ENCODE assay signal across 14 mouse cellular contexts in genomic region chr1:165725039-165725644, GRCm38 (mm10). TPM values are rescaled to one million over a fixed set of nuclear protein-coding genes. Genes with fewer than 3 reads are reported as not detected.
A peak's percentile ranks its signal among the peaks of the same experiment; 100 is the strongest.
DNase-seq lines count a peak whose midpoint lies in the region; ATAC-seq and TF ChIP-seq lines count a peak whose summit lies in the region.
"Had no signal": no experiment of that assay in that cellular context is flagged by ENCODE, and none has a peak within 500 bp of the region (broad histone marks: within the 10 kb centered on the region; RNA-seq: fewer than 3 reads in every experiment).

No protein-coding gene starts in this region.

- no peaks in the 10 kb centered on the region for H3K9me3 ChIP-seq in heart, embryonic 10.5 days
- no peaks in the 10 kb centered on the region for H3K9me3 ChIP-seq in intestine, embryonic 15.5 days
- H3K9me3 ChIP-seq in intestine, postnatal 0 days (ENCODE audit: control insufficient read depth), result no peaks in the 10 kb centered on the region
- H3K9me3 ChIP-seq in embryonic facial prominence, embryonic 10.5 days, result no peaks in the 10 kb centered on the region
- H3K9me3 ChIP-seq: embryonic facial prominence, embryonic 12.5 days; limb, embryonic 12.5 days; midbrain, embryonic 12.5 days had no signal

- peak; percentile 72 for DNase-seq in heart, embryonic 10.5 days (ENCODE audit: low spot score)
- DNase-seq in heart, postnatal 4 days, result no peak
- DNase-seq in embryonic facial prominence, embryonic 10.5 days (ENCODE audit: low spot score), result no peak
- DNase-seq in induced T-regulatory cell, adult 2 months (ENCODE audit: low read depth), result peak; percentile 3
- no peak for DNase-seq in cerebellum, adult 11 months
- DNase-seq: cerebellum, postnatal 36 days; lung, adult 18-20 months; lung, postnatal 36 days had no signal

- no peaks in the 10 kb centered on the region for H3K36me3 ChIP-seq in heart, embryonic 10.5 days
- H3K36me3 ChIP-seq in intestine, embryonic 15.5 days, result no peaks in the 10 kb centered on the region
- no peaks in the 10 kb centered on the region for H3K36me3 ChIP-seq in intestine, postnatal 0 days (ENCODE audit: control insufficient read depth, insufficient read depth)
- no peaks in the 10 kb centered on the region for H3K36me3 ChIP-seq in embryonic facial prominence, embryonic 10.5 days (replicated peaks)
- H3K36me3 ChIP-seq: embryonic facial prominence, embryonic 12.5 days; limb, embryonic 12.5 days; midbrain, embryonic 12.5 days had no signal

- H3K27ac ChIP-seq in heart, embryonic 10.5 days, result peak overlapping the region; percentile 31; the same call in 1 of the 2 replicates
- 0 out of 2 replicates have a peak overlapping the region, but pooled peaks have one; percentile 22 for H3K27ac ChIP-seq in intestine, embryonic 15.5 days
- H3K27ac ChIP-seq in intestine, postnatal 0 days (ENCODE audit: low read depth, low read length), result no peak overlapping the region
- peak overlapping the region; percentile 70 for H3K27ac ChIP-seq in embryonic facial prominence, embryonic 10.5 days (replicated peaks)
- H3K27ac ChIP-seq: embryonic facial prominence, embryonic 12.5 days; left cerebral cortex, adult 2 months; limb, embryonic 12.5 days; midbrain, embryonic 12.5 days had no signal

- no peak overlapping the region for H3K9ac ChIP-seq in intestine, embryonic 15.5 days
- H3K9ac ChIP-seq in intestine, postnatal 0 days (ENCODE audit: low read depth, low read length), result no peak overlapping the region
- H3K9ac ChIP-seq: embryonic facial prominence, embryonic 12.5 days; limb, embryonic 12.5 days; midbrain, embryonic 12.5 days had no signal

- no peak for ATAC-seq in intestine, embryonic 15.5 days
- ATAC-seq in intestine, postnatal 0 days, result no peak

- no peak overlapping the region for H3K4me2 ChIP-seq in intestine, embryonic 15.5 days (replicated peaks)
- H3K4me2 ChIP-seq in intestine, postnatal 0 days (replicated peaks; ENCODE audit: low read depth), result no peak overlapping the region
- H3K4me2 ChIP-seq: embryonic facial prominence, embryonic 12.5 days; limb, embryonic 12.5 days; midbrain, embryonic 12.5 days had no signal

- no peak overlapping the region for H3K4me3 ChIP-seq in heart, embryonic 10.5 days
- H3K4me3 ChIP-seq in intestine, embryonic 15.5 days (replicated peaks), result no peak overlapping the region
- H3K4me3 ChIP-seq in intestine, postnatal 0 days (ENCODE audit: low read depth, low read length), result no peak overlapping the region
- H3K4me3 ChIP-seq in embryonic facial prominence, embryonic 10.5 days, result no peak overlapping the region
- H3K4me3 ChIP-seq: embryonic facial prominence, embryonic 12.5 days; left cerebral cortex, adult 2 months; limb, embryonic 12.5 days; midbrain, embryonic 12.5 days had no signal

- WGBS in heart, embryonic 10.5 days, result 77% methylated on average over 4 of the region's 4 CpGs
- WGBS in intestine, embryonic 15.5 days, result 76% methylated on average over 4 of the region's 4 CpGs
- 92% methylated on average over 4 of the region's 4 CpGs for WGBS in intestine, postnatal 0 days
- WGBS in embryonic facial prominence, embryonic 10.5 days, result 80% methylated on average over 4 of the region's 4 CpGs

- no peaks in the 10 kb centered on the region for H3K27me3 ChIP-seq in heart, embryonic 10.5 days (ENCODE audit: insufficient read depth, poor library complexity, severe bottlenecking)
- H3K27me3 ChIP-seq in intestine, embryonic 15.5 days (replicated peaks), result no peaks in the 10 kb centered on the region
- no peaks in the 10 kb centered on the region for H3K27me3 ChIP-seq in intestine, postnatal 0 days (replicated peaks; ENCODE audit: control insufficient read depth, insufficient read depth, low read length)
- no peaks in the 10 kb centered on the region for H3K27me3 ChIP-seq in embryonic facial prominence, embryonic 10.5 days (replicated peaks; ENCODE audit: low read depth, poor library complexity, severe bottlenecking)
- H3K27me3 ChIP-seq: embryonic facial prominence, embryonic 12.5 days; limb, embryonic 12.5 days; midbrain, embryonic 12.5 days had no signal

- H3K4me1 ChIP-seq in heart, embryonic 10.5 days, result peaks cover 33% of the 10 kb centered on the region
- peaks cover 9% of the 10 kb centered on the region for H3K4me1 ChIP-seq in intestine, embryonic 15.5 days (replicated peaks)
- H3K4me1 ChIP-seq in intestine, postnatal 0 days (replicated peaks; ENCODE audit: control insufficient read depth, insufficient read depth, low read length), result no peaks in the 10 kb centered on the region
- peaks cover 26% of the 10 kb centered on the region for H3K4me1 ChIP-seq in embryonic facial prominence, embryonic 10.5 days
- H3K4me1 ChIP-seq: embryonic facial prominence, embryonic 12.5 days had no signal

- no peak for TF ChIP-seq CTCF in intestine, postnatal 0 days (IDR thresholded peaks at IDR 0.05; ENCODE audit: low read depth)

RNA-seq across cellular contexts. Expression of gene Rcsd1, which starts 15.6 kb away (rescaled TPM):
- polyA plus RNA-seq in heart, embryonic 10.5 days (2016; fragmentation: Nextera tagmentation; extraction: Ambion mirVana), result 100 and 130 TPM in 2 replicates
- total RNA-seq in heart, postnatal 4 days (2021), result 100 to 1,000 TPM; 107 to 115 TPM
- polyA plus RNA-seq in intestine, embryonic 15.5 days (2015; fragmentation: Nextera tagmentation; extraction: Ambion mirVana), result 32.7 and 33.8 TPM in 2 replicates
- polyA plus RNA-seq in intestine, postnatal 0 days (2015; fragmentation: Nextera tagmentation; extraction: Ambion mirVana), result 11.7 and 14.2 TPM in 2 replicates
- 10.3 and 10.8 TPM in 2 replicates for polyA plus RNA-seq in embryonic facial prominence, embryonic 10.5 days (2016; fragmentation: Nextera tagmentation; extraction: Ambion mirVana)

RNA-seq across cellular contexts. Expression of gene Creg1, which starts 38.4 kb away (rescaled TPM):
- 76.2 and 85.1 TPM in 2 replicates for polyA plus RNA-seq in heart, embryonic 10.5 days (2016; fragmentation: Nextera tagmentation; extraction: Ambion mirVana)
- total RNA-seq in heart, postnatal 4 days (2021), result 10 to 100 TPM; 24.3 to 28.7 TPM
- 101 and 124 TPM in 2 replicates for polyA plus RNA-seq in intestine, embryonic 15.5 days (2015; fragmentation: Nextera tagmentation; extraction: Ambion mirVana)
- 195 and 201 TPM in 2 replicates for polyA plus RNA-seq in intestine, postnatal 0 days (2015; fragmentation: Nextera tagmentation; extraction: Ambion mirVana)
- 32.4 and 40.5 TPM in 2 replicates for polyA plus RNA-seq in embryonic facial prominence, embryonic 10.5 days (2016; fragmentation: Nextera tagmentation; extraction: Ambion mirVana)

Comparison
In these comparisons a context has a peak if more than half of its experiments do, and no peak if none do; other contexts are left out.
1. DNase-seq: peak in heart, embryonic 10.5 days (single experiment) and induced T-regulatory cell, adult 2 months (single experiment); none in heart, postnatal 4 days (single experiment), embryonic facial prominence, embryonic 10.5 days (single experiment) and cerebellum, adult 11 months (single experiment).